Mouse (Mus musculus) layer of hippocampus, adult 11-12 months (tissue): ENCODE measurements at regions not wholly inside any gene's neighbourhood (a gene's known extent, or its start where the extent isn't known, plus 50 kb on each side); places are given as distances from the start of the nearest gene placed in this dataset.

Experiments
- DNase-seq: peaks from one replicate; pipeline ENCODE4 v3.0.0; 2022; ENCODE audit warnings: low spot score

GRCm38 (mm10) chr16:47289730-47290129 is 791.4 kb upstream of the Nectin3 start:
- DNase-seq, result no peak

DNA sequence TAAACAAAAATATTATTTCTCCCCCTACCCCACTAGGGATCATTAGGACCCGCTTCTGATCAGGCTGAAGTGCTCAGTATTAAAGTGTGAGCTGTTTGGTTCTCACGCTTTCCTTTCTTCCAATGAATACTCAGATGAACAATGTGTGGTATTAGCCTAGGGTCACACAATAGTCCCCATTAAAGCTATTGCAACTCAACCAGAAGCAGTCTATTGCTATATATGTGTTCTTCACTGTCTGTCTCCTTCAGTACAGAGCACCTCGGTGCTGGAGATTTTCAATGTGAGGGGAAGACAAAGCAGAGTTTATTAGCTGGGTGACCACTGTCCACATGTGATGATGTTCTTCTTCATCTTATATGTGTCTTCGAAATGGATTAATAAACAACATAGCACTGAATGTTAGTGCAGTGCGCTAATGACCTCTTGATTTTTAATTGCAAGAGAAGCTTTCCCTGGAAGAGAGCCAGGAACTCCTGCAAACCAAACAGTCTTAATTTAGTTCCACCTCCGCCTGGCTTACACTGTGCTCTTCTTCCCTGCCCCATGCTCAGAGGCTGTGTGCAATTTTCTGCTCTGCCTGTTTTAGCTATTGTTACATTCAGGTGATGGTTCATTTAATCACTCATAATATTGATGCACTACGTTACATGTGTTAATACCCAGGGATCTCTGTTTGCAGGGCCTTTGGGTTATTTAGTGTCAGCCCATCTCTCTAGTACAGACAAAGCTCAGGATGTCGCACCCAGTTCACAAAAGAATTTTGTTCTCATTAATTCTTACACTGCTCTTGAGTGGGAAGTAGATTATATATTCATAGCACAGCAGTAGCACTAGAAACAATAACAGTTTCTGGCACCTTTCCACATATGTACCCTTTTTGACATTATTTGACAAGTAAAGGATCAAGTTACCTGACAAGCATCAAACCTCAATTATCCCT is 768.7 kb upstream of the Nectin3 start:
- peak; percentile 24 for DNase-seq
